27 mouse cellular contexts compared by ENCODE assay signal in the genomic region with DNA sequence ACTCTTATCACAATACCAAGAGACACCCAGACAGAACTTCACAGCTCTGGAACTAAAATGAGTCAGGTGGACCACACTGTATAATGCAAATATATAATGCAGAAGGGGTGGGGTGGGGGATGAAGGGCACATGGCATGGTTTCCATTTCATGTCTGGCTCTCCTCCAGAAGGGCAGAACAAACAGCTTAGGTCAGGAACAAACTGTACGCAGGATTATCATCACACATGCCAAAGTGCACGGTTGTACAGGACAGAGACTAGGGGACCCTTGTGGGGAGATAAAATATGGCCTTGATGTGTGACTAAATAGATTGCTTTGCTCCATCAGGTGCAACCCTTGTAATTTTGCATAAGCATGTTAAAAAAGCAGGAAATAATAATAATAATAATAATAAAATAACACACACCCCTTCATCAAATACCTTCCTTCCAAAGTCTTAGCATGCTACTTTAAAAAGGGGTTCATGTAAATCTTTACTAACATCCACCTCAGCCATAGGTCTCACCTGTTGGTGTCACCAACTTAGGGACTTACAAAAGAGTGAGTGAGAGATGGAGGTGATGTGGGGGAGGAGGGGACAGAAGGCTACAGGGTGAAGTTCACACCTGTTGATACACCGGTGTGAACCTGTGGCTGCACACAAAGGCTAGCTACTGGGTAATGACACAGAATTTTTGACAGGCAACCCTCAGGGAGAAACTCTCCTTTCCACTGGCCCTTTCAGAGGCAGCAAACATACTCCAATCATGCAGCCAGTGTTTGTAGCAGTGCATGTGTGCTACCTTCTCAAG. TPM values are rescaled to one million over a fixed set of nuclear protein-coding genes. Genes with fewer than 3 reads are reported as not detected.
DNase-seq lines count a peak whose midpoint lies in the region; ATAC-seq and TF ChIP-seq lines count a peak whose summit lies in the region.
"Had no signal": no experiment of that assay in that cellular context is flagged by ENCODE, and none has a peak within 500 bp of the region (broad histone marks: within the 10 kb centered on the region; RNA-seq: fewer than 3 reads in every experiment).

No protein-coding gene starts in this region.

- WGBS in heart, adult 2 months: 47% methylated on average over 3 of the region's 3 CpGs
- WGBS in intestine, embryonic 15.5 days: 68% methylated on average over 3 of the region's 3 CpGs
- 54% methylated on average over 3 of the region's 3 CpGs for WGBS in intestine, embryonic 16.5 days

- no peak for TF ChIP-seq POLR2A in heart, adult 2 months (IDR thresholded peaks at IDR 0.05; ENCODE audit: insufficient read depth, low read depth, low read length)

- H3K36me3 ChIP-seq in heart, adult 2 months (ENCODE audit: control insufficient read depth, insufficient read depth, low read length): peaks cover 14% of the 10 kb centered on the region
- no peaks in the 10 kb centered on the region for H3K36me3 ChIP-seq in intestine, embryonic 15.5 days
- H3K36me3 ChIP-seq in intestine, embryonic 16.5 days (ENCODE audit: control insufficient read depth, insufficient read depth, low read length): no peaks in the 10 kb centered on the region

- ATAC-seq in intestine, embryonic 15.5 days: 0 out of 2 replicates have a peak, but pooled peaks have one; percentile 31
- no peak for ATAC-seq in intestine, embryonic 16.5 days
- ATAC-seq: forebrain, postnatal 0 days had no signal

- H3K9me3 ChIP-seq in intestine, embryonic 15.5 days: no peaks in the 10 kb centered on the region
- no peaks in the 10 kb centered on the region for H3K9me3 ChIP-seq in intestine, embryonic 16.5 days (ENCODE audit: control insufficient read depth, low read length)
- H3K9me3 ChIP-seq: forebrain, embryonic 10.5 days; limb, embryonic 10.5 days had no signal

- H3K27me3 ChIP-seq in heart, adult 2 months (ENCODE audit: control insufficient read depth, insufficient read depth, low read length): no peaks in the 10 kb centered on the region
- H3K27me3 ChIP-seq in intestine, embryonic 15.5 days (replicated peaks): no peaks in the 10 kb centered on the region
- no peaks in the 10 kb centered on the region for H3K27me3 ChIP-seq in intestine, embryonic 16.5 days (replicated peaks; ENCODE audit: control insufficient read depth, insufficient read depth, low read length)
- H3K27me3 ChIP-seq: CH12.LX had no signal

- TF ChIP-seq CTCF in heart, adult 2 months (IDR thresholded peaks at IDR 0.05): no peak

- H3K79me2 ChIP-seq in heart, adult 2 months (replicated peaks; ENCODE audit: control insufficient read depth, insufficient read depth, low read length): no peaks in the 10 kb centered on the region

- TF ChIP-seq EP300 in heart, adult 2 months (IDR thresholded peaks at IDR 0.05; ENCODE audit: insufficient read depth, low read depth, low read length): 0 out of 2 replicates have a peak, but pooled peaks have one; percentile 36

- peak in 1 of 2 experiments; percentile 12 for DNase-seq in heart, adult 2 months
- DNase-seq in heart, postnatal 36 days: no peak
- DNase-seq in ovary, adult 18-20 months (ENCODE audit: low spot score): peak; percentile 28
- DNase-seq in ovary, postnatal 14 days (ENCODE audit: low spot score): no peak
- DNase-seq in cerebellum, postnatal 4 days (ENCODE audit: low spot score in 2 of 2): no peak
- DNase-seq: adrenal gland, postnatal 14 days; cerebellum, adult 11 months; cerebellum, postnatal 25 days; forebrain, postnatal 0 days; kidney, adult 11 months; right cerebral cortex, adult 18-20 months; thymus, adult 2 months had no signal

- H3K4me1 ChIP-seq in heart, adult 2 months (ENCODE audit: control insufficient read depth, insufficient read depth, low read length): peaks cover 13% of the 10 kb centered on the region
- H3K4me1 ChIP-seq in intestine, embryonic 15.5 days (replicated peaks): no peaks in the 10 kb centered on the region
- no peaks in the 10 kb centered on the region for H3K4me1 ChIP-seq in intestine, embryonic 16.5 days (ENCODE audit: control insufficient read depth, insufficient read depth, low read length)

- H3K9ac ChIP-seq in heart, adult 2 months (ENCODE audit: low read depth, low read length): no peak overlapping the region
- no peak overlapping the region for H3K9ac ChIP-seq in intestine, embryonic 15.5 days
- H3K9ac ChIP-seq in intestine, embryonic 16.5 days (ENCODE audit: low read depth, low read length): no peak overlapping the region
- H3K9ac ChIP-seq: forebrain, postnatal 0 days; hindbrain, embryonic 14.5 days; liver, embryonic 14.5 days had no signal

- no peak overlapping the region for H3K4me2 ChIP-seq in intestine, embryonic 15.5 days (replicated peaks)
- H3K4me2 ChIP-seq in intestine, embryonic 16.5 days (ENCODE audit: low read depth, low read length): no peak overlapping the region
- H3K4me2 ChIP-seq: hindbrain, embryonic 14.5 days; midbrain, embryonic 11.5 days had no signal

- H3K4me3 ChIP-seq in heart, adult 2 months: no peak overlapping the region
- no peak overlapping the region for H3K4me3 ChIP-seq in intestine, embryonic 15.5 days (replicated peaks)
- no peak overlapping the region for H3K4me3 ChIP-seq in intestine, embryonic 16.5 days (ENCODE audit: low read length)
- H3K4me3 ChIP-seq: forebrain, embryonic 10.5 days; limb, embryonic 10.5 days had no signal

- no peak overlapping the region; the same call in none of the 2 replicates for H3K27ac ChIP-seq in heart, adult 2 months
- no peak overlapping the region for H3K27ac ChIP-seq in intestine, embryonic 15.5 days
- H3K27ac ChIP-seq in intestine, embryonic 16.5 days (ENCODE audit: low read length): no peak overlapping the region
- H3K27ac ChIP-seq: forebrain, embryonic 10.5 days; hindbrain, embryonic 14.5 days; limb, embryonic 10.5 days; liver, embryonic 14.5 days had no signal

- intact Hi-C loops in heart, adult 2 months (cut with DNase I): loop anchor here (5.0 kb wide), 2 partner anchors 37 to 43 kb away; no protein-coding TSS in a partner anchor
- intact Hi-C loops in heart, postnatal 36 days (cut with DNase I): loop anchor here (5.0 kb wide), 1 partner anchor 37 kb away; no protein-coding TSS in a partner anchor

RNA-seq across cellular contexts. Expression of a gene that starts 6.7 kb away (rescaled TPM):
- not detected for total RNA-seq in heart, adult 2 months (2021)
- polyA plus RNA-seq in heart, adult 2 months (2012; rRNA removed): 0.04 TPM in 1 of 2 replicates, not detected in the other
- total RNA-seq in heart, postnatal 36 days (2021): not detected
- polyA plus RNA-seq in intestine, embryonic 15.5 days (2015; fragmentation: Nextera tagmentation; extraction: Ambion mirVana): 8.6 and 9.2 TPM in 2 replicates
- polyA plus RNA-seq in intestine, embryonic 16.5 days (2015; fragmentation: Nextera tagmentation; extraction: Ambion mirVana): 7.2 and 7.8 TPM in 2 replicates
- total RNA-seq: adrenal gland, postnatal 14 days; CH12.LX; forebrain, postnatal 0 days; heart, adult 18-20 months; layer of hippocampus, postnatal 10 days; left cerebral cortex, adult 8-10 months; MEL; monocyte, adult 5-6 weeks had no signal
- polyA plus RNA-seq: large intestine, adult 2 months; small intestine, adult 2 months; thymus, adult 2 months had no signal

RNA-seq across cellular contexts. Expression of a gene that starts 51.6 kb away (rescaled TPM):
- total RNA-seq in heart, adult 2 months (2021): 10 to 100 TPM; 39.9 to 50.0 TPM
- polyA plus RNA-seq in heart, adult 2 months (2012; rRNA removed): 10.5 and 15.4 TPM in 2 replicates
- 10 to 100 TPM; 36.6 to 41.5 TPM for total RNA-seq in heart, postnatal 36 days (2021)
- 2.7 and 3.3 TPM in 2 replicates for polyA plus RNA-seq in intestine, embryonic 15.5 days (2015; fragmentation: Nextera tagmentation; extraction: Ambion mirVana)
- 2.1 TPM in 2 replicates for polyA plus RNA-seq in intestine, embryonic 16.5 days (2015; fragmentation: Nextera tagmentation; extraction: Ambion mirVana)
- total RNA-seq: CH12.LX; MEL; monocyte, adult 5-6 weeks had no signal
